Mouse (Mus musculus) adipocyte (in vitro differentiated cells): ENCODE measurements around the gene Itpk1.
A peak's percentile ranks its signal among the peaks of the same experiment; 100 is the strongest.
"Not testable (repeated sequence)": the region's sequence is repeated elsewhere in the genome, so short reads cannot be mapped to it uniquely, and the experiment has no call there.

Source experiments
- DNase-seq: peaks from one replicate; pipeline ENCODE4 v3.0.0-alpha.2; 2016; ENCODE audit warnings: low spot score

Itpk1 gene

GRCm38 (mm10) chr12:102661772-102662171, 43.0 kb downstream of the Itpk1 start:
- no peak for DNase-seq

GRCm38 (mm10) chr12:102660906-102661651, 43.7 kb downstream of the Itpk1 start:
- DNase-seq = no peak

GRCm38 (mm10) chr12:102653003-102653402, 51.7 kb downstream of the Itpk1 start:
- DNase-seq = peak; percentile 13

GRCm38 (mm10) chr12:102652420-102652819, 52.3 kb downstream of the Itpk1 start:
- DNase-seq = no peak

- no peak for DNase-seq
Measured at GRCm38 (mm10) chr12:102651871-102652270, 52.9 kb downstream of the Itpk1 start.

- DNase-seq = no peak
Measured at GRCm38 (mm10) chr12:102651401-102651800, 53.3 kb downstream of the Itpk1 start.

GRCm38 (mm10) chr12:102650649-102651048, 54.1 kb downstream of the Itpk1 start:
- no peak for DNase-seq

GRCm38 (mm10) chr12:102647839-102648564, 56.7 kb downstream of the Itpk1 start:
- no peak for DNase-seq

GRCm38 (mm10) chr12:102646586-102647260, 58.0 kb downstream of the Itpk1 start:
- DNase-seq = no peak

- no peak for DNase-seq
Measured at GRCm38 (mm10) chr12:102645911-102646585, 58.7 kb downstream of the Itpk1 start.

- peak; percentile 23 for DNase-seq
Measured at GRCm38 (mm10) chr12:102643316-102643715, 61.4 kb downstream of the Itpk1 start.

- DNase-seq = peak; percentile 58
Measured at GRCm38 (mm10) chr12:102640436-102641163, 64.1 kb downstream of the Itpk1 start.

- DNase-seq = no peak
Measured at GRCm38 (mm10) chr12:102638878-102639277, 65.9 kb downstream of the Itpk1 start.

- no peak for DNase-seq
Measured at GRCm38 (mm10) chr12:102637235-102637634, 67.5 kb downstream of the Itpk1 start.

- DNase-seq = no peak
Measured at GRCm38 (mm10) chr12:102634436-102635050, 70.2 kb downstream of the Itpk1 start.

GRCm38 (mm10) chr12:102633083-102633501, 71.6 kb downstream of the Itpk1 start:
- peak; percentile 82 for DNase-seq

- DNase-seq = no peak
Measured at GRCm38 (mm10) chr12:102631690-102632089, 73.0 kb downstream of the Itpk1 start.

GRCm38 (mm10) chr12:102630471-102630870, 74.3 kb downstream of the Itpk1 start:
- DNase-seq = not testable (repeated sequence)

- DNase-seq = no peak
Measured at GRCm38 (mm10) chr12:102628221-102628620, 76.5 kb downstream of the Itpk1 start.

GRCm38 (mm10) chr12:102627545-102627944, 77.2 kb downstream of the Itpk1 start:
- no peak for DNase-seq

GRCm38 (mm10) chr12:102626841-102627240, 77.9 kb downstream of the Itpk1 start:
- DNase-seq = no peak
